8 mouse cellular contexts compared by ENCODE assay signal in the genomic region with DNA sequence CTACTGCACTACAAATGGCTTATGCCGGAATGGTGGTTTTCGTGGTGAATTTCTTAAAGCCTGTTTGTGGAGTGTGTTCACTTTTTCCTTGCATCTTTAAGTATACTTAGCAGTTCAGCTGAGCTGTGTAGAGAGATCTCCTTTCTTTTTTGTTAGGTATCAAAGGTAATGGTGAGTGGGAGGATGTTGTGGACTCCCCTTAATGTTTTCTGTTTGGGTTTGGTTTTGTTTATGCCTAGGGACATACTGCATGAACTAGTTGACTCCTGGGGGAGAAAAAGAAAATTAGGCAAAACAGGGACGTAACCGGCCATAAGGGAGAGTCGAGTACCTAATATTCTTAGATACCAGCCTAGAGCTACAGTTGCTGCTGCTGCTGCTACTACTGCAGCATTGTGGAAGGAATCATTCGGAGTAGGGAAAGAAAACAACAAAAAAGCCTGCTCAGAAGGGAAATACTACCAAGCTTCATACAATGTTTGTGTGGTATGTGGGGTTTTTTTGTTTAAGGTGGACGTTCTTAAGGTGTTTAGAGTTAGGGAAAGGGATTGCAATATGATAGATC. TPM values are rescaled to one million over a fixed set of nuclear protein-coding genes. Genes with fewer than 3 reads are reported as not detected.
A peak's percentile ranks its signal among the peaks of the same experiment; 100 is the strongest.
DNase-seq lines count a peak whose midpoint lies in the region; ATAC-seq and TF ChIP-seq lines count a peak whose summit lies in the region.

No protein-coding gene starts in this region.

- H3K4me3 ChIP-seq in lung, postnatal 0 days (ENCODE audit: low read depth, low read length): peak overlapping the region; percentile 90
- peak overlapping the region; percentile 96 for H3K4me3 ChIP-seq in embryonic facial prominence, embryonic 10.5 days
- H3K4me3 ChIP-seq in intestine, embryonic 16.5 days (ENCODE audit: low read length): peak overlapping the region; percentile 93
- peak overlapping the region; percentile 93 for H3K4me3 ChIP-seq in neural tube, embryonic 14.5 days (ENCODE audit: low read depth, low read length)

- H3K4me1 ChIP-seq in lung, postnatal 0 days (ENCODE audit: insufficient read depth, low read depth, low read length): 0 out of 2 replicates have a peak, but pooled peaks cover 5% of the 10 kb centered on the region
- peaks cover 29% of the 10 kb centered on the region for H3K4me1 ChIP-seq in embryonic facial prominence, embryonic 10.5 days
- H3K4me1 ChIP-seq in intestine, embryonic 16.5 days (ENCODE audit: control insufficient read depth, insufficient read depth, low read length): peaks cover 15% of the 10 kb centered on the region; the same call in 1 of the 2 replicates
- H3K4me1 ChIP-seq in neural tube, embryonic 14.5 days (ENCODE audit: control insufficient read depth, insufficient read depth, low read length): peaks cover 24% of the 10 kb centered on the region; the same call in 1 of the 2 replicates

- TF ChIP-seq EP300 in lung, postnatal 0 days (IDR thresholded peaks at IDR 0.05): no peak

- 13% methylated on average over 7 of the region's 7 CpGs for WGBS in lung, postnatal 0 days
- 8% methylated on average over 7 of the region's 7 CpGs for WGBS in embryonic facial prominence, embryonic 10.5 days
- 10% methylated on average over 7 of the region's 7 CpGs for WGBS in intestine, embryonic 16.5 days
- 3% methylated on average over 7 of the region's 7 CpGs for WGBS in neural tube, embryonic 14.5 days

- no peaks in the 10 kb centered on the region for H3K36me3 ChIP-seq in lung, postnatal 0 days (ENCODE audit: insufficient read depth, low read length)
- H3K36me3 ChIP-seq in embryonic facial prominence, embryonic 10.5 days (replicated peaks): no peaks in the 10 kb centered on the region
- H3K36me3 ChIP-seq in intestine, embryonic 16.5 days (ENCODE audit: control insufficient read depth, insufficient read depth, low read length): no peaks in the 10 kb centered on the region
- H3K36me3 ChIP-seq in neural tube, embryonic 14.5 days (ENCODE audit: control insufficient read depth, insufficient read depth, low read length): no peaks in the 10 kb centered on the region

- no peak for TF ChIP-seq CTCF in lung, postnatal 0 days (IDR thresholded peaks at IDR 0.05)

- no peak overlapping the region for H3K9ac ChIP-seq in lung, postnatal 0 days (replicated peaks; ENCODE audit: low read depth)
- peak overlapping the region; percentile 96 for H3K9ac ChIP-seq in intestine, embryonic 16.5 days (ENCODE audit: low read depth, low read length)
- H3K9ac ChIP-seq in neural tube, embryonic 14.5 days (replicated peaks; ENCODE audit: low read depth, low read length): peak overlapping the region; percentile 94

- peak; percentile 37 for DNase-seq in lung, postnatal 0 days (ENCODE audit: low spot score)
- DNase-seq in lung, postnatal 14 days: no peak
- DNase-seq in embryonic facial prominence, embryonic 10.5 days (ENCODE audit: low spot score): no peak
- no peak for DNase-seq in yolk sac, embryonic 10.5 days (ENCODE audit: low spot score)
- DNase-seq in thymus, postnatal 10 days (ENCODE audit: low spot score in 2 of 2): no peak
- no peak for DNase-seq in kidney, adult 18-20 months

- no peaks in the 10 kb centered on the region for H3K9me3 ChIP-seq in lung, postnatal 0 days (ENCODE audit: low read length)
- H3K9me3 ChIP-seq in embryonic facial prominence, embryonic 10.5 days: no peaks in the 10 kb centered on the region
- no peaks in the 10 kb centered on the region for H3K9me3 ChIP-seq in intestine, embryonic 16.5 days (ENCODE audit: control insufficient read depth, low read length)
- no peaks in the 10 kb centered on the region for H3K9me3 ChIP-seq in neural tube, embryonic 14.5 days (ENCODE audit: control insufficient read depth, low read length)

- H3K27ac ChIP-seq in lung, postnatal 0 days (ENCODE audit: low read length): peak overlapping the region; percentile 97; the same call in 1 of the 2 replicates
- peak overlapping the region; percentile 98 for H3K27ac ChIP-seq in embryonic facial prominence, embryonic 10.5 days (replicated peaks)
- no peak overlapping the region for H3K27ac ChIP-seq in intestine, embryonic 16.5 days (ENCODE audit: low read length)
- peak overlapping the region; percentile 55; the same call in 1 of the 2 replicates for H3K27ac ChIP-seq in neural tube, embryonic 14.5 days (ENCODE audit: low read depth, low read length)

- no peaks in the 10 kb centered on the region for H3K27me3 ChIP-seq in lung, postnatal 0 days (replicated peaks; ENCODE audit: insufficient read depth, low read length)
- no peaks in the 10 kb centered on the region for H3K27me3 ChIP-seq in embryonic facial prominence, embryonic 10.5 days (replicated peaks; ENCODE audit: low read depth, poor library complexity, severe bottlenecking)
- H3K27me3 ChIP-seq in intestine, embryonic 16.5 days (replicated peaks; ENCODE audit: control insufficient read depth, insufficient read depth, low read length): no peaks in the 10 kb centered on the region
- no peaks in the 10 kb centered on the region for H3K27me3 ChIP-seq in neural tube, embryonic 14.5 days (ENCODE audit: control insufficient read depth, insufficient read depth, low read length)

- peak overlapping the region; percentile 82 for H3K4me2 ChIP-seq in lung, postnatal 0 days (replicated peaks; ENCODE audit: low read depth, low read length)
- H3K4me2 ChIP-seq in intestine, embryonic 16.5 days (ENCODE audit: low read depth, low read length): peak overlapping the region; percentile 59
- H3K4me2 ChIP-seq in neural tube, embryonic 14.5 days (ENCODE audit: low read depth, low read length): peak overlapping the region; percentile 74

- ATAC-seq in lung, postnatal 0 days: no peak
- ATAC-seq in intestine, embryonic 16.5 days: no peak
- ATAC-seq in neural tube, embryonic 14.5 days (ENCODE audit: low read depth): no peak

RNA-seq across cellular contexts. Expression of gene Glcci1, which starts 1.5 kb away (rescaled TPM):
- polyA plus RNA-seq in lung, postnatal 0 days (2015; fragmentation: Nextera tagmentation; extraction: Ambion mirVana): 7.1 and 7.7 TPM in 2 replicates
- 7.3 and 9.6 TPM in 2 replicates for polyA plus RNA-seq in embryonic facial prominence, embryonic 10.5 days (2016; fragmentation: Nextera tagmentation; extraction: Ambion mirVana)
- polyA plus RNA-seq in intestine, embryonic 16.5 days (2015; fragmentation: Nextera tagmentation; extraction: Ambion mirVana): 1.9 and 2.3 TPM in 2 replicates
- 11.3 and 12.8 TPM in 2 replicates for polyA plus RNA-seq in neural tube, embryonic 14.5 days (2014; fragmentation: Nextera tagmentation; extraction: Ambion mirVana)
